Mouse (Mus musculus): ENCODE data around the gene Hoxd8. TPM values are rescaled to one million over a fixed set of nuclear protein-coding genes. Genes with fewer than 3 reads are reported as not detected.

Gene Hoxd8
- total RNA-seq, 2 experiments from 2014 or later, result 0.22 to 0.76 TPM

- intact Hi-C loops (cut with DNase I), result no loop called here
- DNase-seq, result no peak
These were observed 21.6 kb upstream of the Hoxd8 start for GRCm38 (mm10) chr2:74682796-74683195.

- no peak for DNase-seq
- intact Hi-C loops (cut with DNase I), result no loop called here
These were observed 20.9 kb upstream of the Hoxd8 start for GRCm38 (mm10) chr2:74683471-74683951.

GRCm38 (mm10) chr2:74684106-74684505 lies 20.3 kb upstream of the Hoxd8 start:
- intact Hi-C loops (cut with DNase I), result no loop called here
- DNase-seq, result no peak

- intact Hi-C loops (cut with DNase I), result no loop called here
- no peak for DNase-seq
These were observed 19.3 kb upstream of the Hoxd8 start for GRCm38 (mm10) chr2:74685059-74685603.

- intact Hi-C loops (cut with DNase I), result no loop called here
- peak; percentile 63 for DNase-seq
These were observed 18.0 kb upstream of the Hoxd8 start for GRCm38 (mm10) chr2:74686301-74686987.

- intact Hi-C loops (cut with DNase I), result no loop called here
These were observed 17.3 kb upstream of the Hoxd8 start for GRCm38 (mm10) chr2:74686988-74687697.

GRCm38 (mm10) chr2:74687698-74688555 lies 16.5 kb upstream of the Hoxd8 start:
- no peak for DNase-seq
- intact Hi-C loops (cut with DNase I), result no loop called here

More at GRCm38 (mm10) chr2:74686988-74687697, 17.3 kb upstream of the Hoxd8 start:
- DNase-seq, result no peak

GRCm38 (mm10) chr2:74688795-74689573 lies 15.4 kb upstream of the Hoxd8 start:
- intact Hi-C loops (cut with DNase I), result no loop called here
- DNase-seq, result no peak

GRCm38 (mm10) chr2:74689574-74690337 lies 14.7 kb upstream of the Hoxd8 start:
- no peak for DNase-seq
- intact Hi-C loops (cut with DNase I), result loop anchor here (10.0 kb wide), 1 partner anchor 1415 kb away; no protein-coding TSS in a partner anchor

- DNase-seq, result no peak
- intact Hi-C loops (cut with DNase I), result loop anchor here (10.0 kb wide), 1 partner anchor 1414 kb away; no protein-coding TSS in a partner anchor
These were observed 14.1 kb upstream of the Hoxd8 start for GRCm38 (mm10) chr2:74690338-74690716.

GRCm38 (mm10) chr2:74691022-74691951 lies 13.1 kb upstream of the Hoxd8 start, which contains the start of gene Hoxd10:
TSS of gene Hoxd10 (plus strand) at chr2:74691924.
- intact Hi-C loops (cut with DNase I), result loop anchor here (10.0 kb wide), 1 partner anchor 1414 kb away; no protein-coding TSS in a partner anchor

GRCm38 (mm10) chr2:74691995-74692807 lies 12.2 kb upstream of the Hoxd8 start:
- intact Hi-C loops (cut with DNase I), result loop anchor here (10.0 kb wide), 1 partner anchor 1413 kb away; no protein-coding TSS in a partner anchor
- no peak for DNase-seq

More at GRCm38 (mm10) chr2:74691022-74691951, 13.1 kb upstream of the Hoxd8 start, which contains the start of gene Hoxd10:
- DNase-seq, result peak; percentile 52

GRCm38 (mm10) chr2:74692808-74693431 lies 11.5 kb upstream of the Hoxd8 start:
- DNase-seq, result no peak
- intact Hi-C loops (cut with DNase I), result loop anchor here (10.0 kb wide), 1 partner anchor 1412 kb away; no protein-coding TSS in a partner anchor

GRCm38 (mm10) chr2:74693432-74693827 lies 11.0 kb upstream of the Hoxd8 start:
- DNase-seq, result no peak
- intact Hi-C loops (cut with DNase I), result loop anchor here (10.0 kb wide), 1 partner anchor 1411 kb away; no protein-coding TSS in a partner anchor

- no peak for DNase-seq
- intact Hi-C loops (cut with DNase I), result loop anchor here (10.0 kb wide), 1 partner anchor 1411 kb away; no protein-coding TSS in a partner anchor
These were observed 10.3 kb upstream of the Hoxd8 start for GRCm38 (mm10) chr2:74694066-74694465.

- intact Hi-C loops (cut with DNase I), result loop anchor here (10.0 kb wide), 1 partner anchor 1409 kb away; no protein-coding TSS in a partner anchor
- DNase-seq, result no peak
These were observed 9.0 kb upstream of the Hoxd8 start for GRCm38 (mm10) chr2:74695383-74695782.

Data from left cerebral cortex, postnatal 4 days (tissue).